Mouse (Mus musculus) liver, adult 2 months (tissue): ENCODE measurements around the gene Ube2c.

Experiments
- CTCF ChIP-seq: fragments of 200-500 bp; IDR thresholded peaks from 2 replicates; pipeline ENCODE4 v1.5.1; 2011; ENCODE audit warnings: low read depth, low read length, control low read depth
- POLR2A ChIP-seq: fragments of 200-500 bp; IDR thresholded peaks from 2 replicates; pipeline ENCODE4 v1.6.1; 2011; ENCODE audit warnings: low read length, control low read depth; ENCODE audit not compliant: insufficient read depth; ENCODE audit errors: extremely low read depth

GRCm38 (mm10) chr2:164778809-164779208 is 9.1 kb downstream of the Ube2c start:
- TF ChIP-seq POLR2A (no peak), CTCF (no peak)
